Mouse (Mus musculus) c-Kit-negative CD71-positive TER-119-positive erythroid progenitor cells, embryonic 14.5 days (primary cell): ENCODE data around the gene Scd4.
A peak's percentile ranks its signal among the peaks of the same experiment; 100 is the strongest.

Experiments
- DNase-seq: peaks from one replicate; pipeline ENCODE4 v3.0.0-alpha.2; 2013; ENCODE audit warnings: low read depth, low spot score

Scd4 gene

GRCm38 (mm10) chr19:44377629-44378375 is 44.9 kb downstream of the Scd4 start:
- DNase-seq, result no peak

DNA sequence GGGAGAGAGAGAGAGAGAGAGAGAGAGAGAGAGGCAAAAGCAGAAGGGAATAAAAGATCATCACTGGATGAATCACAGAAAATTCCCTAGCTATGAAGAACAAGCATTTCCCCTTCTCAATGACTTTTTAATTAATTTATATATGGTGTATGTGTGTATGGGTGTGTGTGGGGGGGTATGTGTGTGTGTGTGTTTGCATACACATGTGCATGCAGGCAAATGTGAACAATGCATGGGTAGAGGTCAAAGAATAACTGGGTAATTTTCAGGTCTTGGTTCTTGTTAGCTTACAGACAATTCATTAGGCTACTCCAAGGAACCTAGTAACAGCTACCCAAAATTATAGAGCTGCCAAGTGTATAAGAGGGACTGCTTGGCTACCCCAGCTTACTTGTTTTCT is 46.2 kb downstream of the Scd4 start:
- DNase-seq, result no peak

GRCm38 (mm10) chr19:44380065-44380464 is 47.2 kb downstream of the Scd4 start:
- no peak for DNase-seq

- DNase-seq, result no peak
These were observed 49.9 kb downstream of the Scd4 start for GRCm38 (mm10) chr19:44382682-44383321.

DNA sequence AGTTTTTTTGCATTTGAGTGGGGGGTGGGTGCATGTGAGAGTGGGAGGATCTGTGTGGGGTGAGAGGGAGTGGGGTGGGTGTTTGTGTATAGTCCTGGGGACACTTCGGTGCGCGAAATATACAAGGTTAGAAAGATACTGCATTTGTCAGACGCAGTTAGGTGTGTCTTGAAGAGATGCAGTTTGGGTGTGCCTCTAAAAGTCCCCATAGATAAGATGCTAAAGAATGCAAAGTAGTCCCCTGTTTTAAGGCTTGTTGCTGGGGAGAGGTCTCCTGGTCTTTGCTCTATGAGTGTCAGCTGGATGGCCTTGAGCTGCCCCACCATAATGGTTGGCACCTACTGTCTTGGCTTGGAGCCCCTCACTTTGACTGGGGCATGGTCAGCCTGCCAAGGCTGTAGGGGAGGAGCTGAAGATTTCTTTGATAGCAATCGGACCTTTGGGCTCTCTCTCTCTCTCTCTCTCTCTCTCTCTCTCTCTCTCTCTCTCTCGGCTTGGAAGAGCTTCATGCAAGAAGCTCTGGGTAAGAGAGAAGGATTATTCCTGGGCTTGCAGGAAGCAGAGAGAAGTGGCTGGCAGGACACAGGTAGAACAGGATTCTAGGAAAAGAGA is 53.1 kb downstream of the Scd4 start:
- no peak for DNase-seq

DNA sequence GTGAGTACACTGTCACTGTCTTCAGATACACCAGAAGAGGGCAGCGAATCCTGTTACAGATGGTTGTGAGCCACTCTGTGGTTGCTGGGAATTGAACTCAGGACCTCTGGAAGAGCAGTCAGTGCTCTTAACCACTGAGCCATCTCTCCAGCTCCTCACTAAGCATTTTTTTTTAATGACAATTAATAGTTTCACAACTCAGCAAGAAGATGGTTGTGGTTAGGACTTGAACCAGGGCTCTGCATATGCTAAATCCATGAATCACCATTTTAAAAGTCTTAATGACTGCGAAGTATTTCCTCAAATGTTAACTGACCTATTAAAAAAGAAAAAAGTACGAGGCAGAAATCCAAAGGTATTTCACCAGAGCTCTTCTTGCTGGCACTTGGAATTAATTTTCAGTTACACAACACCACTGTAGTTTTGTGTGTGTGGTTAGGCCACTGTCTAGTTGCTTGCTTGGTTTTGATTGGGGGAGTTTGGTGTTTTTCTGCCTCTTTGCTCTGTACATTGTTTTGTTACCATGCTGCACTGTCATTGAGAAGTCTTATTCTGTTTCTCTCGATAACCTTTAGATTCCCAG is 54.3 kb downstream of the Scd4 start:
- DNase-seq, result no peak

DNA sequence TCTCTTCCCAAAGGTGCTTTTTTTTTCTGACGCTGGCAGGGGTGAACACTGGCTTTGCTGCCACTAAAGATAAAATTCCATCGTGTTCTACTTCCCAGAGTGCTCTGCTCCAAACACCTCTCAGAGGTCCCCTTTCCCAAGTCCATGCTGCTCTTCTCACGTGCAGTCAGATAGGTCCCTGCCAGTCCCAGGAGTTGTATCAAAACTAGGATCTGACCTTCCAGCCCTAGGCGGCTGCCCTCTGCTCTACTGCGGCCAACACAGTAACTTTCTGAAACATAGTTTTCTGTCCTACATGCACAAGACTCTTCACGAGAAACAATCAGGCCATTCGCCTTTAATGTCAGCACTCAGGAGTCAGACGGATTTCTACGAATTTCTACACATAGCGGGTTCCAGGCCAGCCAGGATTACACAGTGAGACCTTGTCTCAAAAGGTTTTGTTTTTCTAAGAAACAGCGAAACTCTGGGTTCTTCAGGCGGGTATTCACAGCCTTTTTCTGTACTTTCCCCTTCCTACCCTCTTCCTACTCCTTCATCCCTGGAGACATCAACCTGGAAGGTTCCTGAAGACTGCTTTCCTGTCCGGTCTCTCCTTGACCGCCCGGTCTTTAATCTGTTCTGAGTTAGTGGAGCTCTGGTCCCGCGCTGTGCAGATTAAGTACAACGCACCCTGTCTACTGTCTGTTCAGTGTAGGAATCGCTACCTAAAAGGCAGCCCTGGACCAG is 55.0 kb downstream of the Scd4 start:
- DNase-seq, result no peak

GRCm38 (mm10) chr19:44388475-44389428 is 55.9 kb downstream of the Scd4 start:
- peak; percentile 89 for DNase-seq

- no peak for DNase-seq
These were observed 56.6 kb downstream of the Scd4 start for GRCm38 (mm10) chr19:44389507-44389906.

DNA sequence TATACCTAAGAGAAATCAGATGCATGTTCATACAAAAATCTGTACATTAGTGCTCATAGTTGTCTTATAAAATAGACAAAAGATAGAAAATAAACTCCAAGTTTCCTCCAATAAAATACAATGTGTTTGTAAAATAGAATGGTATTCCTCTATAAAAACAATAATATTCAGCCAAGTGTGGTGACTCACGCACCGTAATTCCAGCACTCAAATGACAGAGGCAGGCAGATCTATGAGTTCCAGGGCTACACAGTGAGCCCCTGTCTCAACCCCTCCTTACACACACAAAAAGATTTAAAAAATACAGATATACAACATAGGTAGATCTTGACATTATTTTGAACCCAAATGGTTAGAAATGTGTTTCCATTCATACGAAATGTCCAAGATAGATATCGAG is 59.0 kb downstream of the Scd4 start:
- no peak for DNase-seq

- no peak for DNase-seq
These were observed 59.6 kb downstream of the Scd4 start for GRCm38 (mm10) chr19:44392339-44393009.

GRCm38 (mm10) chr19:44393962-44394422 is 61.1 kb downstream of the Scd4 start:
- DNase-seq, result no peak

DNA sequence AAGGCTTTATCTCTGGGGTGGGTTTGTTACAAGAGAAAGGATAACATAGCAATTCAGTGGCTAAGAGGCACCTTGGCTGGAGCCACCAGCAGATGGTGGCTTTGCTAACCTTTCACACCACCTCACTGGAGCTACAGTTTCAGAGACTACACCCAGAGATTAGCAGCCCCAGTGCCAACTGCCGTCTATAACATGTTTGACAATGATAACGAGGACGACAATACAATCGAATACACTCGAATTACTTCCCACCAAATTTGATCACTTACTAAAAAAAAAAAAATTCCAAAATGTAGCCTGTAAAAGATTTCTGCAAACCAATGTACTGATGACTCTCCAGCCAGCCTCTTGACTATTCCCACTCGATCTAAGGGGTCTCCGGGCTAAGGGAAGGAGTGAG is 62.1 kb downstream of the Scd4 start:
- no peak for DNase-seq
